Mouse (Mus musculus): ENCODE results near the gene Ache.

Ache gene

DNA sequence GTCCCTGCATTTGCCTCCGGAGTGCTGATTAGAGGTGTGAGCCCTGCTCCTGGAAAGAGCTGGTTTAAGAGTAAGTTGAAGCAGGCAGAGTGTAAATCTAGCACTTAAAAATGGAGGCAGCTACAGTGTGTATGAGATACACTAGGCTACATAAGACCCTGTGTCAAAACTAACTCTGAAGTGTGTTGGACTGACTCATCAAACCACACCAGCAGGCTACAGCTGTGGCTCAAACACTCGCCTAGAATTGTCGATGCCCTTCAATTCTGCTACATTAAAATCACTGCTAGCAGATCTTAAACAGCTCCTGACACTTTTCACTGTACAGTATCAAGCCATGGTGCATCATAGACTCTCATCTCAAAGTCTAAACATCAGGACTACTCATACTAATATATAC lies 16.8 kb downstream of the Ache start:
- no peak for TF ChIP-seq CTCF (conservative IDR thresholded peaks at IDR 0.05; ENCODE audit: low read length)
- no peak for TF ChIP-seq NANOG (IDR thresholded peaks at IDR 0.05; ENCODE audit: borderline replicate concordance, low read length)
- TF ChIP-seq POU5F1 (IDR thresholded peaks at IDR 0.05; ENCODE audit: borderline replicate concordance, low read length) = no peak
- no peaks in the 10 kb centered on the region for H3K9me3 ChIP-seq (ENCODE audit: low read length)
- H3K36me3 ChIP-seq (ENCODE audit: insufficient read depth, low read length) = peaks cover 79% of the 10 kb centered on the region

DNA sequence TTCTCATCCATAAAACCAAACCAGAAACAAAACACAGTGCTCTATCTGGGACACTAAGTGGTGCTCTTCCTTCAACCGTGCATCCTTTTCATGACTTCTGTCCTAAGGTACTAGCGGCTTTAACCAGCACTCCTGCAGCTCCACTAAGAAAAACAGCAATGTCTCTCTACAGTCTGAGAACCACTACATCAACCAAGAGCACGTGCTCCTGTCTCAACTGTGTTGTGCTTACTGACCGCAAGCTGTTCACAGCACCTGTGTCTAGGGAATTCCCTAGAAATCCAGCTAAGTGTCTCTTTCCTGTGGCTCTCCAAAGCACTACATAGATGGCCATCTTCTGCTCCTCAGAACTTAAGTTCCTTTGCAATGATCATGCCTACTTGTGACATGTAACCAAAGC lies 17.5 kb downstream of the Ache start:
- peaks cover 65% of the 10 kb centered on the region for H3K4me1 ChIP-seq (replicated peaks; ENCODE audit: low read depth, low read length)
- peak overlapping the region; percentile 97 for H3K4me3 ChIP-seq (replicated peaks; ENCODE audit: low read length)
- TF ChIP-seq NANOG (IDR thresholded peaks at IDR 0.05; ENCODE audit: borderline replicate concordance, low read length) = no peak
- TF ChIP-seq POU5F1 (IDR thresholded peaks at IDR 0.05; ENCODE audit: borderline replicate concordance, low read length) = no peak
- TF ChIP-seq CTCF (conservative IDR thresholded peaks at IDR 0.05; ENCODE audit: low read length) = no peak
- H3K9me3 ChIP-seq (ENCODE audit: low read length) = no peaks in the 10 kb centered on the region
- H3K36me3 ChIP-seq (ENCODE audit: insufficient read depth, low read length) = peaks cover 79% of the 10 kb centered on the region
- H3K27me3 ChIP-seq (ENCODE audit: insufficient read depth, low read length) = no peaks in the 10 kb centered on the region

More for the DNA sequence above, 16.8 kb downstream of the Ache start:
- Histone ChIP-seq H3K4me3 (replicated peaks; ENCODE audit: low read length) (peak overlapping the region; percentile 97; the same call in 1 of the 2 replicates), H3K4me1 (replicated peaks; ENCODE audit: low read depth, low read length) (peaks cover 72% of the 10 kb centered on the region), H3K27me3 (ENCODE audit: insufficient read depth, low read length) (no peaks in the 10 kb centered on the region)

DNA sequence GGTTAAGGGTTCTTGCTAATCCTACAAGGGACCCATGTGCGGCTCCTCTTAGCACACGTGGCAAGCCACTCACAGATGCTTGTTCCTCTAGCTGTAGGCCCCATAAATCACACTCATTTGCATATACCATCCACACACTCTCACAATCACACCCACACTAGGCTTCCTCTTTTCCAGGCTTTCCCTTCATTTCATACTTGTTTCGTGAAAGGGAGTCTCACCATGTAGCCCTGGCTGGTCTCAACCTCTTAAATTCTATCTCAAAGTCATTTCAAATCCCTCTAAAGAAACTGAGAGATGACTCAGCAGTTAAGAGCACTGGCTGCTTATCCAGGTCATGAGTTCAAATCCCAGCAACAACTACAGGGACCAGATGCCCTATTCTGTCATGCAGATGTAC lies 18.5 kb downstream of the Ache start:
- TF ChIP-seq CTCF (conservative IDR thresholded peaks at IDR 0.05; ENCODE audit: low read length) (no peak), NANOG (IDR thresholded peaks at IDR 0.05; ENCODE audit: borderline replicate concordance, low read length) (no peak), POU5F1 (IDR thresholded peaks at IDR 0.05; ENCODE audit: borderline replicate concordance, low read length) (no peak)

DNA sequence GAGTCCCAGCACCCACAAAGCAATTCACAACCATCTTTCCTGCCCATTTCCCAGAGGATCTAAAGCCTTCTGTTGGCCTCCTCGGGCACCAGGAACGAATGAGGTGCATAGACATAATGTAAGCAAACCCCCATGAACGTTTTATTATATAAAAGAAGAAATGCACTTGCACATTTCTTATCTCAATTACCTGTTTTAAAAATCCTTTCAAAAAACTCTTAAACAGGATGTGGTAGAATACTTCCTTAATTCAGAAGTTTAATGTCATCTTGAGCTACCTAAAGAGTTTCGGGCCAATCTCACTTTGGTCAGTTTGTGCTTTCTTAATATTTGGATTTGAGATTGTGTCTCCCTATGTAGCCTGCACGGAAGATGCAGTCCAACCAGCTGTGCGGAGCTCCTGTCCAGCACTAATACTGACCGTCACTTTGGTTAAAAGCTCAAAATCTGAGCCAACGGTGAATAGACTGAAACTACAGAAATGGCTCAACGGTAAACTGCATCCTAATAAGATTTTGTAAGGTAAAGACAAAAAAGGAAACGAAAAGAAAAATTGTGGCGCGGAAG lies 19.2 kb downstream of the Ache start:
- Histone ChIP-seq H3K4me1 (replicated peaks; ENCODE audit: low read depth, low read length) (peaks cover 60% of the 10 kb centered on the region), H3K4me3 (replicated peaks; ENCODE audit: low read length) (peak overlapping the region; percentile 97), H3K36me3 (ENCODE audit: insufficient read depth, low read length) (peaks cover 79% of the 10 kb centered on the region), H3K27me3 (ENCODE audit: insufficient read depth, low read length) (no peaks in the 10 kb centered on the region), H3K9me3 (ENCODE audit: low read length) (no peaks in the 10 kb centered on the region)
- TF ChIP-seq NANOG (IDR thresholded peaks at IDR 0.05; ENCODE audit: borderline replicate concordance, low read length) (no peak), CTCF (conservative IDR thresholded peaks at IDR 0.05; ENCODE audit: low read length) (no peak), POU5F1 (IDR thresholded peaks at IDR 0.05; ENCODE audit: borderline replicate concordance, low read length) (no peak)

More for the DNA sequence above, 18.5 kb downstream of the Ache start:
- Histone ChIP-seq H3K4me3 (replicated peaks; ENCODE audit: low read length) (peak overlapping the region; percentile 97), H3K27me3 (ENCODE audit: insufficient read depth, low read length) (no peaks in the 10 kb centered on the region), H3K9me3 (ENCODE audit: low read length) (no peaks in the 10 kb centered on the region), H3K4me1 (replicated peaks; ENCODE audit: low read depth, low read length) (peaks cover 61% of the 10 kb centered on the region), H3K36me3 (ENCODE audit: insufficient read depth, low read length) (peaks cover 79% of the 10 kb centered on the region)

DNA sequence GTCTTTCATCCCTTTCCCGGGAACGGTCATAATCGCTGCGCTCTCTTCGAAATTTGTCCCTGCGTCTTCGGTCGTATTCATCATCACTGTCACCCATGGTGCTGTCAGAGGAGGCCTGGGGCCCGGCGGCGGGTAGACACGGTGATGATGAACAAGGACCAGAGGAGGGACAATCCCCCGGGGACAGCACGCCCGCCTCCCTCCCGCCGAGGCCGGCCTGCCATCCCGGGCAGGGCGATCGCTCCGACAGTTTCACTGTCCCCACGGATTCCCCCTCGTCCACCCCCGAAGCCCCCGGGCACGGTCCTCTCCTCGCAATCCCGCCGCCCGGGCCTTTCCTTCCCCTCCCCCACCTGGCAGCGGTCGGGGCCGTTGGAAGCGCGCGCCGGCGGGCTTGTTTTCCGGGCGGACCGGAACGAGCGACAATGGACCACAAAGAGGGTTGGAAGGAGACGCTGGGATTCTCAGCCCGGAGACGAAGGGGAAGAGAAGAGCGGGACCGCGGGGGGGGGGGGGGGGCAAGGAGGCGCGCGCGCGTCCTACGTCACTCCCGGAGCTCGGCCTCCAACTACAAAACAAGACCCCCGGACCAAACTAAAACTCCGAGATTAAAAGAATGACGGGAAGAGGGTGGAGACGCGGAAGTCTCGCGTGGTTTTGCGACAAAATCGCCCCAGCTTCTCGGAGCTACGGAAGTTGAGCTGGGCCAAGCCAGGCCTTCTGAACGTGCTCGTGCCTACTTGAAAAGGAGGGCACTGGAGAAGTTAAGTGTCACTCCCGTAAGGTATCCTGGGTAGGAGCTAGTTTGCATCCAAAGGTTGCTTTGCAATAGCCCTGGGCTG lies 20.0 kb downstream of the Ache start, which contains the start of gene Srrt:
Gene Srrt (minus strand): TSS at position 604 of the 842 bp plus-strand sequence.
- H3K36me3 ChIP-seq (ENCODE audit: insufficient read depth, low read length) = peaks cover 79% of the 10 kb centered on the region
- no peaks in the 10 kb centered on the region for H3K27me3 ChIP-seq (ENCODE audit: insufficient read depth, low read length)
- TF ChIP-seq CTCF (conservative IDR thresholded peaks at IDR 0.05; ENCODE audit: low read length) (no peak), NANOG (IDR thresholded peaks at IDR 0.05; ENCODE audit: borderline replicate concordance, low read length) (no peak), POU5F1 (IDR thresholded peaks at IDR 0.05; ENCODE audit: borderline replicate concordance, low read length) (no peak)

DNA sequence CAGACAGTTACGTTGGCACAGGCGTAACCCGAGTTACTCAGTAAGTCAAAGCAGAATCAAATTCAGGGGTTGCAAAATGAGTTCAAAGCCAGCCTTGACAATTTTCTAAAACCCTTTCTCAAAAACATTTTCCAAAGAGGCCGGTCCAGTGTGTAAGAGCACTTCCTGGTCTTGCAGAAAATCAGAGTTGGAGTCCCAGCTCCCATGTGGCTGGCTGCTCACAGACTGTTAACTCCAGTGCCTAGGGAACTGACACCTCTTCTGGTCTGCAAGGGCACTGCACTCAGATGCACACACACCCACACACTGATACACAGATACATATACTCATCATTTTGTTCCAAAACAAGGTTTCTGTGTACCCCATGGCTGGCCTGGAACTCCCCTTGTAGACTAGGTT lies 21.0 kb downstream of the Ache start:
- Histone ChIP-seq H3K4me3 (replicated peaks; ENCODE audit: low read length) (peak overlapping the region; percentile 97), H3K4me1 (replicated peaks; ENCODE audit: low read depth, low read length) (peaks cover 59% of the 10 kb centered on the region), H3K9me3 (ENCODE audit: low read length) (no peaks in the 10 kb centered on the region), H3K36me3 (ENCODE audit: insufficient read depth, low read length) (peaks cover 75% of the 10 kb centered on the region), H3K27me3 (ENCODE audit: insufficient read depth, low read length) (no peaks in the 10 kb centered on the region)
- TF ChIP-seq CTCF (conservative IDR thresholded peaks at IDR 0.05; ENCODE audit: low read length) (peak; percentile 18; the same call in 1 of the 2 replicates), NANOG (IDR thresholded peaks at IDR 0.05; ENCODE audit: borderline replicate concordance, low read length) (no peak)

More for the DNA sequence above, 20.0 kb downstream of the Ache start, which contains the start of gene Srrt:
- H3K4me1 ChIP-seq (replicated peaks; ENCODE audit: low read depth, low read length) = peaks cover 59% of the 10 kb centered on the region
- peak within 1 kb of the TSS; percentile 97 for H3K4me3 ChIP-seq (replicated peaks; ENCODE audit: low read length)
- no peaks in the 10 kb centered on the region for H3K9me3 ChIP-seq (ENCODE audit: low read length)

DNA sequence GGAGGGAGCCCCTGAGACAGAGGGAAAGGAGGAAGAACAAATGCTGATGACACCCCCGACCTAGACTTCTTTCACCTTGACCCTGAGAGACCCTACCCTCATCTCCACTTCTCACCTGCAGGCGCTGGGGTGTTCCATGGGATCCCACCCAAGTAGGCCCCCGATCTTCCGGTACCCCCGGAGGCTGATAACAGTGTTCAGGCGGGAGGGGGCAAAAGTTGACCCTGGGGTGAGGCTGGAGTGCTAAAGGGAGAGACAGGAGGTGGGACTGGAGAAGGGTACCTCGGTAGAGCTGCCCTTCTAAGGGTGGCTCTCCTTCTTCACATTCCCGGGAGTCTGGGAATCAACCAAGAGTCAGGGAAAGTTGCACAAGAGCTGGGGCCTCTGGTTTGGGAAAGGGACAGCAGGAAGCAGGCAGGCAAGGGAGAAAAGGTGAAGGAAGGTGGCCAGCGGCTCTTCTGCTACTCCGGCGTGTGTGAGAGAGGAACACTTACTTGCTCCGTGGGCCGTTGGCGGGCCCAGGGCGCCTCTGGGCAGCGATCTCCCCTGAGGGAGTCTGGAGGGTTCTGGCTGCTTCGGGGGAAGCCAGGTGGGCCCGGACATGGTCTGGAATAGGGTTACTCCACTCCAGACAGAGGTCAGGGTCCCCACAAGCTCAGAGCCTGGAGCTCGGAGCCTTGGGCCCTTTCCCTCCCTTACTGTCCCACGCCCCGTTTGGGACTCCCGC lies 26.3 kb downstream of the Ache start:
- H3K27me3 ChIP-seq (ENCODE audit: insufficient read depth, low read length) = peaks cover 23% of the 10 kb centered on the region

More for the DNA sequence above, 26.3 kb downstream of the Ache start:
- Histone ChIP-seq H3K36me3 (ENCODE audit: insufficient read depth, low read length) (peaks cover 59% of the 10 kb centered on the region), H3K4me3 (replicated peaks; ENCODE audit: low read length) (peak overlapping the region; percentile 82), H3K4me1 (replicated peaks; ENCODE audit: low read depth, low read length) (peaks cover 55% of the 10 kb centered on the region), H3K9me3 (ENCODE audit: low read length) (no peaks in the 10 kb centered on the region)
- TF ChIP-seq NANOG (IDR thresholded peaks at IDR 0.05; ENCODE audit: borderline replicate concordance, low read length) (no peak), POU5F1 (IDR thresholded peaks at IDR 0.05; ENCODE audit: borderline replicate concordance, low read length) (no peak), CTCF (conservative IDR thresholded peaks at IDR 0.05; ENCODE audit: low read length) (no peak)

Data from E14TG2a.4 (cell line).